Mouse (Mus musculus): Measurements from ENCODE around the gene AI481877. TPM values are rescaled to one million over a fixed set of nuclear protein-coding genes. Genes with fewer than 3 reads are reported as not detected.

Gene AI481877
- polyA plus RNA-seq, 1 experiment, result 1.0 TPM

- no peaks in the 10 kb centered on the region for H3K36me3 ChIP-seq (ENCODE audit: control insufficient read depth, insufficient read depth, low read length, poor library complexity, severe bottlenecking)
- no peak for TF ChIP-seq POLR2A (IDR thresholded peaks at IDR 0.05; ENCODE audit: insufficient read depth, low read length)
- no peak for TF ChIP-seq CTCF (IDR thresholded peaks at IDR 0.05; ENCODE audit: low read depth, low read length)
- no peak for TF ChIP-seq EP300 (IDR thresholded peaks at IDR 0.05; ENCODE audit: insufficient read depth, low read depth, low read length)
These were observed 12.1 kb upstream of the AI481877 start for GRCm38 (mm10) chr4:59150907-59151306.

GRCm38 (mm10) chr4:59149043-59149442, 10.3 kb upstream of the AI481877 start:
- Histone ChIP-seq H3K36me3 (ENCODE audit: control insufficient read depth, insufficient read depth, low read length, poor library complexity, severe bottlenecking) (no peaks in the 10 kb centered on the region), H3K27me3 (ENCODE audit: control insufficient read depth, insufficient read depth, low read length, poor library complexity, severe bottlenecking) (peaks cover 1% of the 10 kb centered on the region; the same call in 1 of the 2 replicates), H3K4me3 (ENCODE audit: low read depth, low read length) (no peak overlapping the region), H3K27ac (ENCODE audit: insufficient read depth, low read length) (no peak overlapping the region), H3K9ac (ENCODE audit: low read depth, poor library complexity, severe bottlenecking) (no peak overlapping the region), H3K4me1 (ENCODE audit: control insufficient read depth, insufficient read depth, low read length) (no peaks in the 10 kb centered on the region), H3K9me3 (replicated peaks; ENCODE audit: control insufficient read depth, insufficient read depth, low read length, poor library complexity, severe bottlenecking) (no peaks in the 10 kb centered on the region)
- no peak for TF ChIP-seq EP300 (IDR thresholded peaks at IDR 0.05; ENCODE audit: insufficient read depth, low read depth, low read length)
- TF ChIP-seq POLR2A (IDR thresholded peaks at IDR 0.05; ENCODE audit: insufficient read depth, low read length), result no peak
- TF ChIP-seq CTCF (IDR thresholded peaks at IDR 0.05; ENCODE audit: low read depth, low read length), result no peak

More at GRCm38 (mm10) chr4:59150907-59151306, 12.1 kb upstream of the AI481877 start:
- Histone ChIP-seq H3K9me3 (replicated peaks; ENCODE audit: control insufficient read depth, insufficient read depth, low read length, poor library complexity, severe bottlenecking) (no peaks in the 10 kb centered on the region), H3K4me3 (ENCODE audit: low read depth, low read length) (no peak overlapping the region), H3K27me3 (ENCODE audit: control insufficient read depth, insufficient read depth, low read length, poor library complexity, severe bottlenecking) (peaks cover 1% of the 10 kb centered on the region; the same call in 1 of the 2 replicates), H3K4me1 (ENCODE audit: control insufficient read depth, insufficient read depth, low read length) (no peaks in the 10 kb centered on the region), H3K9ac (ENCODE audit: low read depth, poor library complexity, severe bottlenecking) (no peak overlapping the region), H3K27ac (ENCODE audit: insufficient read depth, low read length) (no peak overlapping the region)

- no peaks in the 10 kb centered on the region for H3K9me3 ChIP-seq (replicated peaks; ENCODE audit: control insufficient read depth, insufficient read depth, low read length, poor library complexity, severe bottlenecking)
- H3K36me3 ChIP-seq (ENCODE audit: control insufficient read depth, insufficient read depth, low read length, poor library complexity, severe bottlenecking), result no peaks in the 10 kb centered on the region
- H3K9ac ChIP-seq (ENCODE audit: low read depth, poor library complexity, severe bottlenecking), result no peak overlapping the region
These were observed 9.8 kb downstream of the AI481877 start for GRCm38 (mm10) chr4:59128935-59129334.

GRCm38 (mm10) chr4:59125053-59125452, 13.7 kb downstream of the AI481877 start:
- Histone ChIP-seq H3K9me3 (replicated peaks; ENCODE audit: control insufficient read depth, insufficient read depth, low read length, poor library complexity, severe bottlenecking) (no peaks in the 10 kb centered on the region), H3K36me3 (ENCODE audit: control insufficient read depth, insufficient read depth, low read length, poor library complexity, severe bottlenecking) (no peaks in the 10 kb centered on the region), H3K9ac (ENCODE audit: low read depth, poor library complexity, severe bottlenecking) (no peak overlapping the region), H3K27ac (ENCODE audit: insufficient read depth, low read length) (no peak overlapping the region), H3K27me3 (ENCODE audit: control insufficient read depth, insufficient read depth, low read length, poor library complexity, severe bottlenecking) (no peaks in the 10 kb centered on the region), H3K4me3 (ENCODE audit: low read depth, low read length) (no peak overlapping the region), H3K4me1 (ENCODE audit: control insufficient read depth, insufficient read depth, low read length) (no peaks in the 10 kb centered on the region)
- no peak for TF ChIP-seq CTCF (IDR thresholded peaks at IDR 0.05; ENCODE audit: low read depth, low read length)
- no peak for TF ChIP-seq EP300 (IDR thresholded peaks at IDR 0.05; ENCODE audit: insufficient read depth, low read depth, low read length)
- TF ChIP-seq POLR2A (IDR thresholded peaks at IDR 0.05; ENCODE audit: insufficient read depth, low read length), result no peak

More at GRCm38 (mm10) chr4:59128935-59129334, 9.8 kb downstream of the AI481877 start:
- Histone ChIP-seq H3K4me1 (ENCODE audit: control insufficient read depth, insufficient read depth, low read length) (no peaks in the 10 kb centered on the region), H3K27me3 (ENCODE audit: control insufficient read depth, insufficient read depth, low read length, poor library complexity, severe bottlenecking) (no peaks in the 10 kb centered on the region; the same call in 1 of the 2 replicates), H3K4me3 (ENCODE audit: low read depth, low read length) (no peak overlapping the region), H3K27ac (ENCODE audit: insufficient read depth, low read length) (no peak overlapping the region)
- TF ChIP-seq CTCF (IDR thresholded peaks at IDR 0.05; ENCODE audit: low read depth, low read length), result no peak
- no peak for TF ChIP-seq EP300 (IDR thresholded peaks at IDR 0.05; ENCODE audit: insufficient read depth, low read depth, low read length)
- TF ChIP-seq POLR2A (IDR thresholded peaks at IDR 0.05; ENCODE audit: insufficient read depth, low read length), result no peak

GRCm38 (mm10) chr4:59123557-59123956, 15.2 kb downstream of the AI481877 start:
- no peaks in the 10 kb centered on the region for H3K9me3 ChIP-seq (replicated peaks; ENCODE audit: control insufficient read depth, insufficient read depth, low read length, poor library complexity, severe bottlenecking)
- H3K36me3 ChIP-seq (ENCODE audit: control insufficient read depth, insufficient read depth, low read length, poor library complexity, severe bottlenecking), result no peaks in the 10 kb centered on the region
- TF ChIP-seq CTCF (IDR thresholded peaks at IDR 0.05; ENCODE audit: low read depth, low read length), result no peak
- no peak for TF ChIP-seq POLR2A (IDR thresholded peaks at IDR 0.05; ENCODE audit: insufficient read depth, low read length)
- TF ChIP-seq EP300 (IDR thresholded peaks at IDR 0.05; ENCODE audit: insufficient read depth, low read depth, low read length), result no peak
- no peak overlapping the region for H3K9ac ChIP-seq (ENCODE audit: low read depth, poor library complexity, severe bottlenecking)
- H3K27me3 ChIP-seq (ENCODE audit: control insufficient read depth, insufficient read depth, low read length, poor library complexity, severe bottlenecking), result no peaks in the 10 kb centered on the region
- H3K4me1 ChIP-seq (ENCODE audit: control insufficient read depth, insufficient read depth, low read length), result no peaks in the 10 kb centered on the region
- no peak overlapping the region for H3K4me3 ChIP-seq (ENCODE audit: low read depth, low read length)
- H3K27ac ChIP-seq (ENCODE audit: insufficient read depth, low read length), result no peak overlapping the region

- H3K36me3 ChIP-seq (ENCODE audit: control insufficient read depth, insufficient read depth, low read length, poor library complexity, severe bottlenecking), result no peaks in the 10 kb centered on the region
- no peak overlapping the region for H3K27ac ChIP-seq (ENCODE audit: insufficient read depth, low read length)
- H3K27me3 ChIP-seq (ENCODE audit: control insufficient read depth, insufficient read depth, low read length, poor library complexity, severe bottlenecking), result no peaks in the 10 kb centered on the region
- no peaks in the 10 kb centered on the region for H3K9me3 ChIP-seq (replicated peaks; ENCODE audit: control insufficient read depth, insufficient read depth, low read length, poor library complexity, severe bottlenecking)
- no peak overlapping the region for H3K9ac ChIP-seq (ENCODE audit: low read depth, poor library complexity, severe bottlenecking)
- TF ChIP-seq EP300 (IDR thresholded peaks at IDR 0.05; ENCODE audit: insufficient read depth, low read depth, low read length) (no peak), POLR2A (IDR thresholded peaks at IDR 0.05; ENCODE audit: insufficient read depth, low read length) (no peak), CTCF (IDR thresholded peaks at IDR 0.05; ENCODE audit: low read depth, low read length) (no peak)
- H3K4me3 ChIP-seq (ENCODE audit: low read depth, low read length), result no peak overlapping the region
- H3K4me1 ChIP-seq (ENCODE audit: control insufficient read depth, insufficient read depth, low read length), result no peaks in the 10 kb centered on the region
These were observed 20.9 kb downstream of the AI481877 start for GRCm38 (mm10) chr4:59117644-59118495.
